Comparison of ENCODE assay signal across 12 mouse cellular contexts in genomic region chr14:55146829-55147401, GRCm38 (mm10). TPM values are rescaled to one million over a fixed set of nuclear protein-coding genes. Genes with fewer than 3 reads are reported as not detected.
DNase-seq lines count a peak whose midpoint lies in the region; ATAC-seq and TF ChIP-seq lines count a peak whose summit lies in the region.
"Had no signal": no experiment of that assay in that cellular context is flagged by ENCODE, and none has a peak within 500 bp of the region (broad histone marks: within the 10 kb centered on the region; RNA-seq: fewer than 3 reads in every experiment).

No protein-coding gene starts in this region.

- H3K9me3 ChIP-seq in lung, postnatal 0 days (ENCODE audit: low read length): no peaks in the 10 kb centered on the region
- no peaks in the 10 kb centered on the region for H3K9me3 ChIP-seq in midbrain, embryonic 15.5 days
- H3K9me3 ChIP-seq: embryonic facial prominence, embryonic 13.5 days; hindbrain, embryonic 15.5 days; limb, embryonic 12.5 days had no signal

- no peak overlapping the region for H3K9ac ChIP-seq in lung, postnatal 0 days (replicated peaks; ENCODE audit: low read depth)
- H3K9ac ChIP-seq in midbrain, embryonic 15.5 days: no peak overlapping the region
- H3K9ac ChIP-seq: embryonic facial prominence, embryonic 13.5 days; hindbrain, embryonic 15.5 days; limb, embryonic 12.5 days had no signal

- H3K27ac ChIP-seq in lung, postnatal 0 days (ENCODE audit: low read length): no peak overlapping the region
- H3K27ac ChIP-seq in midbrain, embryonic 15.5 days: no peak overlapping the region
- H3K27ac ChIP-seq: embryonic facial prominence, embryonic 13.5 days; hindbrain, embryonic 15.5 days; limb, embryonic 12.5 days; stomach, postnatal 0 days had no signal

- no peak overlapping the region for H3K4me2 ChIP-seq in lung, postnatal 0 days (replicated peaks; ENCODE audit: low read depth, low read length)
- no peak overlapping the region for H3K4me2 ChIP-seq in midbrain, embryonic 15.5 days
- H3K4me2 ChIP-seq: embryonic facial prominence, embryonic 13.5 days; hindbrain, embryonic 15.5 days; limb, embryonic 12.5 days had no signal

- no peaks in the 10 kb centered on the region for H3K27me3 ChIP-seq in lung, postnatal 0 days (replicated peaks; ENCODE audit: insufficient read depth, low read length)
- no peaks in the 10 kb centered on the region for H3K27me3 ChIP-seq in midbrain, embryonic 15.5 days (replicated peaks)
- H3K27me3 ChIP-seq: embryonic facial prominence, embryonic 13.5 days; hindbrain, embryonic 15.5 days; limb, embryonic 12.5 days had no signal

- H3K36me3 ChIP-seq in lung, postnatal 0 days (ENCODE audit: insufficient read depth, low read length): no peaks in the 10 kb centered on the region
- no peaks in the 10 kb centered on the region for H3K36me3 ChIP-seq in midbrain, embryonic 15.5 days (replicated peaks)
- H3K36me3 ChIP-seq: embryonic facial prominence, embryonic 13.5 days; hindbrain, embryonic 15.5 days; limb, embryonic 12.5 days had no signal

- 62% methylated on average over 12 of the region's 12 CpGs for WGBS in lung, adult 2 months
- 76% methylated on average over 12 of the region's 12 CpGs for WGBS in lung, postnatal 0 days
- WGBS in midbrain, embryonic 15.5 days: 92% methylated on average over 12 of the region's 12 CpGs

- no peak for TF ChIP-seq EP300 in lung, postnatal 0 days (IDR thresholded peaks at IDR 0.05)

- ATAC-seq in lung, postnatal 0 days: no peak
- peak; percentile 84 for ATAC-seq in monocyte, adult 5-6 weeks (replicated peaks; ENCODE audit: insufficient number of reproducible peaks, low FRiP score, low TSS enrichment, poor library complexity, severe bottlenecking)
- no peak for ATAC-seq in cerebellum, adult (ENCODE audit: insufficient number of reproducible peaks, low FRiP score, low TSS enrichment)
- no peak for ATAC-seq in midbrain, embryonic 15.5 days (replicated peaks)

- no peak overlapping the region for H3K4me3 ChIP-seq in lung, adult 2 months (replicated peaks; ENCODE audit: extremely low read depth, low read depth, low read length)
- no peak overlapping the region for H3K4me3 ChIP-seq in lung, postnatal 0 days (ENCODE audit: low read depth, low read length)
- H3K4me3 ChIP-seq in midbrain, embryonic 15.5 days: no peak overlapping the region
- H3K4me3 ChIP-seq: embryonic facial prominence, embryonic 13.5 days; hindbrain, embryonic 15.5 days; limb, embryonic 12.5 days had no signal

- DNase-seq in adrenal gland, adult 2 months: peak; percentile 61
- no peak for DNase-seq in adrenal gland, adult 8-10 months
- DNase-seq in lung, adult 2 months: peak; percentile 6
- no peak for DNase-seq in lung, postnatal 0 days (ENCODE audit: low spot score)
- DNase-seq in heart, adult 8-10 months (ENCODE audit: low spot score): peak; percentile 53

- no peak for TF ChIP-seq CTCF in lung, adult 2 months (IDR thresholded peaks at IDR 0.05; ENCODE audit: insufficient read depth, low read length)
- TF ChIP-seq CTCF in lung, postnatal 0 days (IDR thresholded peaks at IDR 0.05): no peak

- no peak for TF ChIP-seq POLR2A in lung, adult 2 months (IDR thresholded peaks at IDR 0.05; ENCODE audit: borderline replicate concordance, extremely low read depth, low read depth, low read length)

- H3K4me1 ChIP-seq in lung, adult 2 months (ENCODE audit: control insufficient read depth, insufficient read depth, low read length): no peaks in the 10 kb centered on the region
- H3K4me1 ChIP-seq in lung, postnatal 0 days (ENCODE audit: insufficient read depth, low read depth, low read length): no peaks in the 10 kb centered on the region
- peaks cover 15% of the 10 kb centered on the region for H3K4me1 ChIP-seq in midbrain, embryonic 15.5 days
- H3K4me1 ChIP-seq: limb, embryonic 12.5 days had no signal

RNA-seq across cellular contexts. Expression of gene Jph4, which starts 30.2 kb away (rescaled TPM):
- 1 to 10 TPM; 2.5 to 3.0 TPM for total RNA-seq in adrenal gland, adult 2 months (2021)
- polyA plus RNA-seq in adrenal gland, adult 2 months (2012; rRNA removed): 4.0 and 6.8 TPM in 2 replicates
- 1 to 10 TPM; 3.3 to 6.9 (median 5.3) TPM for total RNA-seq in adrenal gland, adult 8-10 months (2022)
- polyA plus RNA-seq in lung, adult 2 months (2012; rRNA removed): 0.32 and 0.43 TPM in 2 replicates
- polyA plus RNA-seq in lung, postnatal 0 days (2015; fragmentation: Nextera tagmentation; extraction: Ambion mirVana): 0.08 and 0.17 TPM in 2 replicates
- total RNA-seq in heart, adult 8-10 months (2022): under 1 TPM in 3 of 4 experiments, not detected in 1; 0.09 to 0.17 (median 0.09) TPM
- not detected in 3 replicates for total RNA-seq in monocyte, adult 5-6 weeks (2017)
- polyA plus RNA-seq in midbrain, embryonic 15.5 days (2015; fragmentation: Nextera tagmentation; extraction: Ambion mirVana): 39.7 and 42.5 TPM in 2 replicates

RNA-seq across cellular contexts. Expression of gene Ap1g2, which starts 40.5 kb away (rescaled TPM):
- total RNA-seq in adrenal gland, adult 2 months (2021): 10 to 100 TPM; 21.9 to 24.8 TPM
- polyA plus RNA-seq in adrenal gland, adult 2 months (2012; rRNA removed): 27.3 and 30.3 TPM in 2 replicates
- 10 to 100 TPM; 24.5 to 29.3 (median 26.0) TPM for total RNA-seq in adrenal gland, adult 8-10 months (2022)
- polyA plus RNA-seq in lung, adult 2 months (2012; rRNA removed): 23.8 and 30.8 TPM in 2 replicates
- polyA plus RNA-seq in lung, postnatal 0 days (2015; fragmentation: Nextera tagmentation; extraction: Ambion mirVana): 11.5 and 13.3 TPM in 2 replicates
- total RNA-seq in heart, adult 8-10 months (2022): 1 to 10 TPM; 2.7 to 4.5 (median 4.1) TPM
- total RNA-seq in monocyte, adult 5-6 weeks (2017): 26.9 to 61.0 TPM (median 34.8 TPM) in 3 replicates
- polyA plus RNA-seq in midbrain, embryonic 15.5 days (2015; fragmentation: Nextera tagmentation; extraction: Ambion mirVana): 7.5 and 9.2 TPM in 2 replicates

RNA-seq across cellular contexts. Expression of gene Thtpa, which starts 52.3 kb away (rescaled TPM):
- 10 to 100 TPM; 11.6 to 21.6 TPM for total RNA-seq in adrenal gland, adult 2 months (2021)
- polyA plus RNA-seq in adrenal gland, adult 2 months (2012; rRNA removed): 6.0 and 6.7 TPM in 2 replicates
- 10 to 100 TPM; 16.1 to 22.6 (median 21.0) TPM for total RNA-seq in adrenal gland, adult 8-10 months (2022)
- polyA plus RNA-seq in lung, adult 2 months (2012; rRNA removed): 5.2 and 9.2 TPM in 2 replicates
- polyA plus RNA-seq in lung, postnatal 0 days (2015; fragmentation: Nextera tagmentation; extraction: Ambion mirVana): 13.6 and 14.1 TPM in 2 replicates
- 10 to 100 TPM; 11.5 to 17.0 (median 14.0) TPM for total RNA-seq in heart, adult 8-10 months (2022)
- 6.1 to 9.5 TPM (median 8.9 TPM) in 3 replicates for total RNA-seq in monocyte, adult 5-6 weeks (2017)
- polyA plus RNA-seq in midbrain, embryonic 15.5 days (2015; fragmentation: Nextera tagmentation; extraction: Ambion mirVana): 38.8 and 39.5 TPM in 2 replicates

RNA-seq across cellular contexts. Expression of gene Zfhx2, which starts 54.8 kb away (rescaled TPM):
- total RNA-seq in adrenal gland, adult 2 months (2021): 1 to 10 TPM; 6.3 to 7.3 TPM
- polyA plus RNA-seq in adrenal gland, adult 2 months (2012; rRNA removed): 3.0 and 4.2 TPM in 2 replicates
- total RNA-seq in adrenal gland, adult 8-10 months (2022): 10 to 100 TPM in 2 of 4 experiments, 1 to 10 TPM in 2; 6.9 to 17.8 (median 11.7) TPM
- polyA plus RNA-seq in lung, adult 2 months (2012; rRNA removed): 1.7 and 2.3 TPM in 2 replicates
- 1.0 and 1.7 TPM in 2 replicates for polyA plus RNA-seq in lung, postnatal 0 days (2015; fragmentation: Nextera tagmentation; extraction: Ambion mirVana)
- 1 to 10 TPM; 4.8 to 5.6 (median 4.9) TPM for total RNA-seq in heart, adult 8-10 months (2022)
- 2.0 to 7.8 TPM (median 2.4 TPM) in 3 replicates for total RNA-seq in monocyte, adult 5-6 weeks (2017)
- polyA plus RNA-seq in midbrain, embryonic 15.5 days (2015; fragmentation: Nextera tagmentation; extraction: Ambion mirVana): 33.7 and 37.5 TPM in 2 replicates

Comparison
In these comparisons a context has a peak if more than half of its experiments do, and no peak if none do; other contexts are left out.
1. DNase-seq: peak in adrenal gland, adult 2 months (single experiment), lung, adult 2 months (single experiment) and heart, adult 8-10 months (single experiment); none in adrenal gland, adult 8-10 months (single experiment) and lung, postnatal 0 days (single experiment).